Mouse (Mus musculus) hindbrain, embryonic 12.5 days (tissue): ENCODE data around the gene 1700037H04Rik. TPM values are rescaled to one million over a fixed set of nuclear protein-coding genes. Genes with fewer than 3 reads are reported as not detected.
A peak's percentile ranks its signal among the peaks of the same experiment; 100 is the strongest.
"Not testable (repeated sequence)": the region's sequence is repeated elsewhere in the genome, so short reads cannot be mapped to it uniquely, and the experiment has no call there.

Experiments
- ATAC-seq: fragments of 200-750 bp; cut with Nextera tagmentation; 2 replicates; pipeline ENCODE4 v1.8.0; 2017; ENCODE audit warnings: moderate TSS enrichment; ENCODE audit not compliant: low FRiP score
- H3K27ac ChIP-seq: fragments of 300-500 bp; sonication (generic); 2 replicates; pipeline ENCODE4 v1.5.1; 2016; ENCODE audit warnings: mild to moderate bottlenecking
- H3K27me3 ChIP-seq: fragments of 300-500 bp; sonication (generic); 2 replicates; pipeline ENCODE4 v1.6.1; 2016; ENCODE audit warnings: mild to moderate bottlenecking
- H3K36me3 ChIP-seq: fragments of 300-500 bp; sonication (generic); 2 replicates; pipeline ENCODE4 v1.6.1; 2016; ENCODE audit warnings: mild to moderate bottlenecking
- H3K4me1 ChIP-seq: fragments of 300-500 bp; sonication (generic); 2 replicates; pipeline ENCODE4 v1.6.1; 2016
- H3K4me2 ChIP-seq: fragments of 300-500 bp; sonication (generic); replicated peaks from 2 replicates; pipeline ENCODE4 v1.6.1; 2016; ENCODE audit warnings: mild to moderate bottlenecking
- H3K4me3 ChIP-seq: fragments of 300-500 bp; sonication (generic); 2 replicates; pipeline ENCODE4 v1.5.1; 2016; ENCODE audit warnings: mild to moderate bottlenecking
- H3K9ac ChIP-seq: fragments of 300-500 bp; sonication (generic); 2 replicates; pipeline ENCODE4 v1.6.1; 2016; ENCODE audit warnings: mild to moderate bottlenecking, moderate library complexity
- H3K9me3 ChIP-seq: fragments of 300-500 bp; sonication (generic); replicated peaks from 2 replicates; pipeline ENCODE4 v1.6.1; 2016; ENCODE audit warnings: mild to moderate bottlenecking
- WGBS: fragments of 180-500 bp; shearing (Covaris S2); methylation state at CpG from one replicate; pipeline ENCODE4 v1.1.7; 2016; 5-methylcytosine and 5-hydroxymethylcytosine counted together
- polyA plus RNA-seq: library from polyadenylated mRNA; unstranded; fragments of >200 nt; fragmentation: Nextera tagmentation; extraction: Ambion mirVana; gene quantifications from 2 replicates; pipeline ENCODE4 v1.2.1, GENCODE M21; 2016

The 1700037H04Rik gene
- polyA plus RNA-seq, 1 experiment from 2014 or later = 89.7 TPM

DNA sequence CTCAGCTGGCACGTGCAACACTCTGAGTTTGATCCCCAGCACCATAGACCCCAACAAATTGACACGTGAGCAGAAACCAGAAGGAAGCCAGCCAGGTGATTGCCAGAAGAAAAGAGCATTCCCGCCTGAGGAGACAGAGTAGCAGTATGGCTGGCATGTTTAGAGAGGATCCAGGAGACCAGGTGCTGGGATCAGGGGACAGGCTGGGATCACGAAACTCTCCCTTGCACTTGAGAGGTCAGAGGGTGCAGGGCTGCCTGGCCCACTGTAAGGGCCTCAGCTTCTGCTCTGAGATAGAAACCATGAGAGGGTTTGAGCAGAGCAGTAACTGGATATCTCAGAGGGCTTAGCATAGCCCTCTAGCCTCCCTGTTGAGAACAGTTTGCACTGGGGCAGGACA is 54.8 kb downstream of the 1700037H04Rik start:
- H3K27me3 ChIP-seq, ATAC-seq, H3K4me1 ChIP-seq, H3K9ac ChIP-seq, H3K4me2 ChIP-seq, H3K4me3 ChIP-seq, H3K36me3 ChIP-seq, H3K9me3 ChIP-seq, H3K27ac ChIP-seq: not testable (repeated sequence)
- WGBS = 63% methylated on average over 4 of the region's 4 CpGs

DNA sequence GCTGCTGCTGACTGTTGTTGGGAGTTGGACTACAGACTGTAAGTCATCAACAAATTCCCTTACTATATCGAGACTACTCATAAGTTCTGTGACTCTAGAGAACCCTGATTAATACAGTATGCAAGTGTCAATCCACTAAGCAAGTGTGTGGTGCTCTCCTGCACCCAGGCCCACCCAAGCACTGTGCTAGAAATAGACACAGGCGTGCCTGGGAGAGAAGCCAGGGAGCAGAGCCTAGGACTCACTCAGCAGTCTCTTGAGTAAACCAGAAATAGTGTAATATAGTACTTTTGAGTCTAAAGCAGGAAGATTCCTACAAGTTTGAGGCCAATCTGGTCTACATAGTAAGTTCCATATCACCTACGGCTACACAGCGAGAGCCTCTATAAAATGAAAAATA is 55.9 kb downstream of the 1700037H04Rik start:
- ATAC-seq = no peak

DNA sequence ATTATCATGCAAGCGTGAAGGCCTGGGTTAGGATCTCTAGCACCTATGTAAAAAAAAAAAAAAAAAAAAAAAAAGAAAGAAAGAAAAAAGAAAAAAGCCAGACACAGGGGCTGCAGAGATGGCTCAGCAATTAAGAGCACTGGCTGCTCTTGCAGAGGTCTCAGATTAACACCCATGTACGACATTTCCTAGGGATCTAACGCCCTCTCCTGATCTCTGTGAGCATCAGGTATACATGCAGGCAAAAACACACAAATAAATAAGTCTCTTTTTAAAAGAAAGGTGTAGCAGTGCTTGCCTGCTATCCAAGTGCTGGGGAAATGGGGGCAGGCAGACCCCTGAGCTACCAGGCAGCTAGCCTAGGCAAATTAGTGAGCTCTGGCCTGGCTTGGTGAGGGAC is 58.4 kb downstream of the 1700037H04Rik start:
- Histone ChIP-seq H3K4me2 (no peak overlapping the region), H3K4me3 (no peak overlapping the region), H3K27me3 (no peaks in the 10 kb centered on the region), H3K27ac (no peak overlapping the region), H3K4me1 (peaks cover 1% of the 10 kb centered on the region), H3K36me3 (no peaks in the 10 kb centered on the region), H3K9ac (no peak overlapping the region), H3K9me3 (no peaks in the 10 kb centered on the region)
- no peak for ATAC-seq
- 57% methylated on average over 3 of the region's 3 CpGs for whole genome bisulfite sequencing

More for the DNA sequence above, 55.9 kb downstream of the 1700037H04Rik start:
- Histone ChIP-seq H3K9me3 (no peaks in the 10 kb centered on the region), H3K9ac (no peak overlapping the region), H3K27me3 (no peaks in the 10 kb centered on the region), H3K4me1 (no peaks in the 10 kb centered on the region), H3K4me3 (no peak overlapping the region), H3K4me2 (no peak overlapping the region), H3K36me3 (no peaks in the 10 kb centered on the region), H3K27ac (no peak overlapping the region)
- 92% methylated on average over 4 of the region's 4 CpGs for WGBS

DNA sequence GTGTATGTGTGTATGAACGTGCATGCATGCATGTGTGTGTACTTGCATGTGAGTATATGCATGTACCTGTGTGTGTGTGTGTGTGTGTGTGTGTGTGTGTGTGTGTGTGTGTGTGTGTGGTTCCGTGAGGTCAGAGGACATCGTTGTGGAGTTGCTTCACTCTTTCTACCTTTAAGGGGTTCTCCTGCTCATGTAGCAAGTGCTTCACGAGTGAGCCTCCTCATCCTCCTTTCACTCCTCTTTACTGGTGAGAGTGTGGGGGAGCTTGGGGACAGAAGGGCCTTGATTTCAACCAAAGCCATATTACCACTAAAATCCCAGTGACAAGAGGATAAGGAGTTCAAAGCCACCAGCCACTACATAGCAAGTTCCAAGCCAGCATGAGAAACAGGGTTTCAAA is 62.8 kb downstream of the 1700037H04Rik start:
- Histone ChIP-seq H3K36me3 (no peaks in the 10 kb centered on the region), H3K27me3 (no peaks in the 10 kb centered on the region), H3K27ac (0 out of 2 replicates have a peak overlapping the region, but pooled peaks have one; percentile 5), H3K4me1 (peaks cover 5% of the 10 kb centered on the region), H3K9me3 (no peaks in the 10 kb centered on the region), H3K4me3 (no peak overlapping the region), H3K4me2 (no peak overlapping the region), H3K9ac (no peak overlapping the region)
- WGBS = 90% methylated on average over 4 of the region's 4 CpGs
- ATAC-seq = no peak

Other genes with a start within 250 kb of the 1700037H04Rik start
- 10.8 and 14.9 TPM in 2 replicates for gene Gfra4, start 117.0 kb downstream of the 1700037H04Rik start, polyA plus RNA-seq
- gene Adam33, start 96.3 kb downstream of the 1700037H04Rik start, polyA plus RNA-seq = 2.3 and 4.3 TPM in 2 replicates
- gene Siglec1, start 73.3 kb downstream of the 1700037H04Rik start, polyA plus RNA-seq = 0.08 and 0.20 TPM in 2 replicates
- 8.6 and 8.9 TPM in 2 replicates for gene Hspa12b, start 32.8 kb downstream of the 1700037H04Rik start, polyA plus RNA-seq
- gene Gm11037, start 26.6 kb downstream of the 1700037H04Rik start, polyA plus RNA-seq = not detected in 2 replicates
- 18.3 and 18.5 TPM in 2 replicates for gene Cenpb, start 20.0 kb upstream of the 1700037H04Rik start, polyA plus RNA-seq
- 69.8 and 85.7 TPM in 2 replicates for gene Cdc25b, start 26.9 kb upstream of the 1700037H04Rik start, polyA plus RNA-seq
- gene Spef1, start 27.2 kb upstream of the 1700037H04Rik start, polyA plus RNA-seq = 8.9 and 9.2 TPM in 2 replicates
- gene Ap5s1, start 47.0 kb upstream of the 1700037H04Rik start, polyA plus RNA-seq = 28.4 and 29.1 TPM in 2 replicates
- gene Mavs, start 74.0 kb upstream of the 1700037H04Rik start, polyA plus RNA-seq = 10.6 and 11.6 TPM in 2 replicates
- gene Pank2, start 102.4 kb upstream of the 1700037H04Rik start, polyA plus RNA-seq = 57.4 and 62.2 TPM in 2 replicates
- 19.1 and 22.8 TPM in 2 replicates for gene Rnf24, start 192.8 kb upstream of the 1700037H04Rik start, polyA plus RNA-seq